Mouse (Mus musculus) adrenal gland, postnatal 10 days (tissue): ENCODE measurements around the gene Gm10840. TPM values are rescaled to one million over a fixed set of nuclear protein-coding genes. Genes with fewer than 3 reads are reported as not detected.
"Not testable (repeated sequence)": the region's sequence is repeated elsewhere in the genome, so short reads cannot be mapped to it uniquely, and the experiment has no call there.

Source experiments
- DNase-seq: peaks from one replicate; pipeline ENCODE4 v3.0.0; 2021; ENCODE audit warnings: mixed read lengths
- total RNA-seq, 2 experiments: library from RNA; stranded (reverse); gene quantifications; 2 replicates each; pipeline ENCODE4 v1.2.3; 2021

Gm10840 gene
- total RNA-seq, 2 experiments from 2014 or later = not detected

- DNase-seq = no peak
Observed at GRCm38 (mm10) chr11:106198277-106198676, 37.6 kb downstream of the Gm10840 start.

GRCm38 (mm10) chr11:106199997-106200396 is 39.3 kb downstream of the Gm10840 start:
- DNase-seq = not testable (repeated sequence)

- DNase-seq = no peak
Observed at GRCm38 (mm10) chr11:106200756-106201155, 40.1 kb downstream of the Gm10840 start.

- DNase-seq = no peak
Observed at GRCm38 (mm10) chr11:106201337-106202122, 40.9 kb downstream of the Gm10840 start.

- DNase-seq = no peak
Observed at GRCm38 (mm10) chr11:106202123-106202465, 41.4 kb downstream of the Gm10840 start, which contains the start of gene Strada. Gene Strada, minus strand, starts transcription at chr11:106202168.

Other genes starting within 250 kb of the Gm10840 start
- 100 to 1,000 TPM; 123 to 140 TPM for gene Cyb561, start 207.5 kb upstream of the Gm10840 start, total RNA-seq
- 10 to 100 TPM; 12.9 to 15.4 TPM for gene Ace, start 192.9 kb upstream of the Gm10840 start, total RNA-seq
- not detected for gene Ace3, start 166.2 kb upstream of the Gm10840 start, total RNA-seq
- under 1 TPM; 0.24 to 0.61 TPM for gene Kcnh6, start 152.7 kb upstream of the Gm10840 start, total RNA-seq
- 10 to 100 TPM; 54.3 to 56.1 TPM for gene Dcaf7, start 124.0 kb upstream of the Gm10840 start, total RNA-seq
- 10 to 100 TPM; 40.8 to 52.4 TPM for gene Taco1, start 94.8 kb upstream of the Gm10840 start, total RNA-seq
- 10 to 100 TPM; 44.3 to 48.8 TPM for gene Map3k3, start 76.2 kb upstream of the Gm10840 start, total RNA-seq
- 10 to 100 TPM; 40.4 to 43.1 TPM for gene Limd2, start within 50 bp of the Gm10840 start, total RNA-seq
- gene Strada, start 41.3 kb downstream of the Gm10840 start, total RNA-seq = 10 to 100 TPM; 12.1 to 16.1 TPM
- 10 to 100 TPM; 75.9 to 86.3 TPM for gene Ccdc47, start 55.5 kb downstream of the Gm10840 start, total RNA-seq
- gene Ddx42, start 56.1 kb downstream of the Gm10840 start, total RNA-seq = 10 to 100 TPM; 49.0 to 54.0 TPM
- gene Ftsj3, start 95.2 kb downstream of the Gm10840 start, total RNA-seq = 10 to 100 TPM; 55.4 to 57.0 TPM
- gene Psmc5, start 95.3 kb downstream of the Gm10840 start, total RNA-seq = 100 to 1,000 TPM; 121 to 129 TPM
- 10 to 100 TPM; 77.9 to 83.2 TPM for gene Smarcd2, start 112.1 kb downstream of the Gm10840 start, total RNA-seq
- under 1 TPM; 0.15 to 0.33 TPM for gene Tcam1, start 115.8 kb downstream of the Gm10840 start, total RNA-seq
- gene Gh, start 141.0 kb downstream of the Gm10840 start, total RNA-seq = not detected
- 10 to 100 TPM; 10.9 to 11.6 TPM for gene Cd79b, start 153.9 kb downstream of the Gm10840 start, total RNA-seq
- 10 to 100 TPM in 1 of 2 experiments, 1 to 10 TPM in 1; 2.0 to 13.3 TPM for gene Scn4a, start 192.4 kb downstream of the Gm10840 start, total RNA-seq
- gene Prr29, start 204.6 kb downstream of the Gm10840 start, total RNA-seq = 1 to 10 TPM in 1 of 2 experiments, not detected in 1; 1.2 TPM
- gene Icam2, start 227.2 kb downstream of the Gm10840 start, total RNA-seq = 10 to 100 TPM; 28.0 to 31.9 TPM